Comparison of ENCODE assay signal across 10 mouse cellular contexts in genomic region chr5:116419322-116420045, GRCm38 (mm10). TPM values are rescaled to one million over a fixed set of nuclear protein-coding genes. Genes with fewer than 3 reads are reported as not detected.
DNase-seq lines count a peak whose midpoint lies in the region; ATAC-seq and TF ChIP-seq lines count a peak whose summit lies in the region.
"Had no signal": no experiment of that assay in that cellular context is flagged by ENCODE, and none has a peak within 500 bp of the region (broad histone marks: within the 10 kb centered on the region; RNA-seq: fewer than 3 reads in every experiment).

No protein-coding gene starts in this region.

- H3K27ac ChIP-seq in heart, embryonic 13.5 days (replicated peaks) = peak overlapping the region; percentile 67
- H3K27ac ChIP-seq in stomach, embryonic 14.5 days (ENCODE audit: low read length) = peak overlapping the region; percentile 44; the same call in 1 of the 2 replicates
- H3K27ac ChIP-seq in layer of hippocampus, adult 2 months = no peak overlapping the region; the same call in 1 of the 2 replicates

- H3K27me3 ChIP-seq in heart, embryonic 13.5 days (replicated peaks) = no peaks in the 10 kb centered on the region
- no peaks in the 10 kb centered on the region for H3K27me3 ChIP-seq in stomach, embryonic 14.5 days (ENCODE audit: control insufficient read depth, insufficient read depth, low read length)

- no peaks in the 10 kb centered on the region for H3K9me3 ChIP-seq in heart, embryonic 13.5 days
- no peaks in the 10 kb centered on the region for H3K9me3 ChIP-seq in stomach, embryonic 14.5 days (ENCODE audit: control insufficient read depth, low read depth, low read length)
- H3K9me3 ChIP-seq: midbrain, embryonic 13.5 days had no signal

- no peak for ATAC-seq in heart, embryonic 13.5 days (ENCODE audit: extremely low read depth, insufficient number of reproducible peaks, low FRiP score, low TSS enrichment)
- ATAC-seq in stomach, embryonic 14.5 days (ENCODE audit: insufficient number of reproducible peaks, insufficient read depth, low FRiP score, low read depth) = no peak
- ATAC-seq: midbrain, embryonic 13.5 days had no signal

- no peak overlapping the region for H3K4me3 ChIP-seq in lung, adult 2 months (replicated peaks; ENCODE audit: extremely low read depth, low read depth, low read length)
- H3K4me3 ChIP-seq in heart, embryonic 13.5 days = peak overlapping the region; percentile 56
- H3K4me3 ChIP-seq in stomach, embryonic 14.5 days (ENCODE audit: low read depth, low read length) = peak overlapping the region; percentile 13
- H3K4me3 ChIP-seq in layer of hippocampus, adult 2 months = no peak overlapping the region
- H3K4me3 ChIP-seq: midbrain, embryonic 13.5 days had no signal

- peaks cover 25% of the 10 kb centered on the region for H3K36me3 ChIP-seq in heart, embryonic 13.5 days
- H3K36me3 ChIP-seq in stomach, embryonic 14.5 days (ENCODE audit: control insufficient read depth, insufficient read depth, low read length) = no peaks in the 10 kb centered on the region
- H3K36me3 ChIP-seq: midbrain, embryonic 13.5 days had no signal

- DNase-seq in adrenal gland, postnatal 14 days = peak; percentile 34
- DNase-seq in adrenal gland, postnatal 4 days (ENCODE audit: low spot score in 2 of 2) = no peak
- peak; percentile 36 to 59 for DNase-seq in lung, adult 18-20 months
- DNase-seq in lung, adult 2 months = no peak
- no peak for DNase-seq in ovary, postnatal 14 days (ENCODE audit: low spot score)
- no peak for DNase-seq in layer of hippocampus, adult 2 months (ENCODE audit: low spot score in 2 of 2)
- DNase-seq: B cell, adult 2 months had no signal

- TF ChIP-seq CTCF in lung, adult 2 months (IDR thresholded peaks at IDR 0.05; ENCODE audit: insufficient read depth, low read length) = no peak
- TF ChIP-seq CTCF in layer of hippocampus, adult 2 months (conservative IDR thresholded peaks at IDR 0.05) = no peak

- WGBS in lung, adult 2 months = 56% methylated on average over 6 of the region's 6 CpGs
- WGBS in heart, embryonic 13.5 days = 44% methylated on average over 6 of the region's 6 CpGs
- WGBS in stomach, embryonic 14.5 days = 49% methylated on average over 6 of the region's 6 CpGs

- peak overlapping the region; percentile 75 for H3K4me2 ChIP-seq in heart, embryonic 13.5 days
- peak overlapping the region; percentile 32 for H3K4me2 ChIP-seq in stomach, embryonic 14.5 days (replicated peaks; ENCODE audit: low read depth, low read length)
- H3K4me2 ChIP-seq: midbrain, embryonic 13.5 days had no signal

- peak overlapping the region; percentile 84 for H3K9ac ChIP-seq in heart, embryonic 13.5 days
- no peak overlapping the region for H3K9ac ChIP-seq in stomach, embryonic 14.5 days (replicated peaks; ENCODE audit: low read depth, low read length)
- H3K9ac ChIP-seq: midbrain, embryonic 13.5 days had no signal

- H3K4me1 ChIP-seq in lung, adult 2 months (ENCODE audit: control insufficient read depth, insufficient read depth, low read length) = peaks cover 9% of the 10 kb centered on the region
- H3K4me1 ChIP-seq in heart, embryonic 13.5 days = peaks cover 71% of the 10 kb centered on the region
- peaks cover 31% of the 10 kb centered on the region for H3K4me1 ChIP-seq in stomach, embryonic 14.5 days (ENCODE audit: control insufficient read depth, insufficient read depth, low read length)

- no peak for TF ChIP-seq POLR2A in lung, adult 2 months (IDR thresholded peaks at IDR 0.05; ENCODE audit: borderline replicate concordance, extremely low read depth, low read depth, low read length)

RNA-seq across cellular contexts. Expression of gene Hspb8, which starts 3.2 kb away (rescaled TPM):
- total RNA-seq in adrenal gland, postnatal 14 days (2021) = 37.7 and 45.9 TPM in 2 replicates
- total RNA-seq in adrenal gland, postnatal 4 days (2021) = 10 to 100 TPM; 31.0 to 39.1 TPM
- 57.7 and 72.4 TPM in 2 replicates for polyA plus RNA-seq in lung, adult 2 months (2012; rRNA removed)
- polyA plus RNA-seq in heart, embryonic 13.5 days (2015; fragmentation: Nextera tagmentation; extraction: Ambion mirVana) = 30.6 and 32.6 TPM in 2 replicates
- polyA plus RNA-seq in stomach, embryonic 14.5 days (2014; fragmentation: Nextera tagmentation; extraction: Ambion mirVana) = 27.4 and 30.5 TPM in 2 replicates
- 10 to 100 TPM; 11.8 to 12.5 TPM for total RNA-seq in layer of hippocampus, adult 2 months (2021)

Comparison
In these comparisons a context has a peak if more than half of its experiments do, and no peak if none do; other contexts are left out.
1. DNase-seq: peak in adrenal gland, postnatal 14 days (single experiment) and lung, adult 18-20 months (2 of 2); none in adrenal gland, postnatal 4 days (0 of 2), lung, adult 2 months (single experiment), ovary, postnatal 14 days (single experiment) and layer of hippocampus, adult 2 months (0 of 2).
2. H3K4me3 ChIP-seq: peak in heart, embryonic 13.5 days (single experiment) and stomach, embryonic 14.5 days (single experiment); none in lung, adult 2 months (single experiment) and layer of hippocampus, adult 2 months (single experiment).